Mouse (Mus musculus) natural killer cell, adult 2 months (primary cell): ENCODE results near the gene Krtap9-3.

Experiments used
- DNase-seq, 2 experiments: peaks; one replicate each; pipeline ENCODE4 v3.0.0; 2022; ENCODE audit warnings: low spot score in 2 of 2

Gene Krtap9-3

DNA sequence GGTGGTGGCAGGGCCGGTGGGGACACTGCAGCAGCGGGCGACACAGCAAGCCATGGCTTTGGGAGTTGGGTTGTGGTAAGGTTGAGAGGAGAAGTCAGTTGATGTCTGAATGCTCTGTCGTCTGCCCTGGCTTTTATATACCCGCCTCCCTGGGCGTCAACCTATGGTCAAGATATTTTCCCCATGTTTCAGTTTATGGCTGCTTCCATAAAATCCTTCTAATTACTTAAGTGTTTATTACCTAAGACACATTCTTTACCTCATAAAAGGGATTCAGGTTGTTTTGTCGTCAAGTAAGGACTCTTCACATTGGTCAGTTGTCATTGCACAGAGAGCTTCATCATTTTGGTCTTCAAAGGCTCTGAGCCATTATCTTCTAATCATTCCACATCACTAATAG lies 31.4 kb downstream of the Krtap9-3 start, which contains the start of gene Krtap3-1:
Krtap3-1 (minus strand) TSS at position 101 of the 400 bp plus-strand sequence.
- no peak for DNase-seq

DNA sequence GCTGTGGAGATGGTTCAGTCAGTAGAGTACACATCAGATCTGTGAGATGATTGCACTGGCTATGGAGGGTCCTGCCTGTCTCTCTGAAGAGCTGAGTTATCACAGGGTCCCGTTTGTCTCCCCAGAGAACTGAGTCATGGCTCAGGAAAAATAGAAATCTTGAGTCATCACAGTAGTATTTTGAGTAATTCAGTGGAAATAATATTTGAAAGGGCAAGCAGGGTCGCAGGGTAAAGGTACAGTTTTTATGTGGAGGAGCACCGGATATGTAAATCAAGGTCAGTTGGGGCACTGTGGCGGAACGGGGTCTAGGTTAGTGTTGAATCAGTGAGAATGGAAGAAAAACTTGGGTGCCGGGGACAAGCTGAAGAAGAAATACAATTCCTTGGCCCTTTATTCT lies 35.3 kb downstream of the Krtap9-3 start:
- no peak for DNase-seq

DNA sequence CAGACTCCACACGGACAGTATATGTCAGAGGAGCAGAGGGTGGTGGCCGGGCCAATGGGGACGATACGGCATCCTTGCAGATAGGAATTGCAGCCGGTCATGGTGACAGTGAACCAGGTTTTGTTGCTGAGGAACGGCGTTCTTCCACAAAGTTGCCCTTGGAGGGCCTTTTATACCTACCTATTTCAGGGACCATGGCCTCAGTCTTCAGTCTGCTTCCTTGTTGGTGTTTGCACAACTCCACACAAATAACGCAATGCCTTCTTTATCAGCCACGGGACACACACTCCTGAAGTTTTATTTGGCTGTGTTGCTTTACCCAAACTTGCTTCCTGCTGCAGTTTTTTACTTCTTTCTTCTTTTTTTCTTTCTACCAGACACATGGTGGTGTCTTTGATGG lies 38.5 kb downstream of the Krtap9-3 start, which contains the start of gene Gm11939:
Gm11939 (minus strand) TSS at position 101 of the 400 bp plus-strand sequence.
- no peak for DNase-seq

DNA sequence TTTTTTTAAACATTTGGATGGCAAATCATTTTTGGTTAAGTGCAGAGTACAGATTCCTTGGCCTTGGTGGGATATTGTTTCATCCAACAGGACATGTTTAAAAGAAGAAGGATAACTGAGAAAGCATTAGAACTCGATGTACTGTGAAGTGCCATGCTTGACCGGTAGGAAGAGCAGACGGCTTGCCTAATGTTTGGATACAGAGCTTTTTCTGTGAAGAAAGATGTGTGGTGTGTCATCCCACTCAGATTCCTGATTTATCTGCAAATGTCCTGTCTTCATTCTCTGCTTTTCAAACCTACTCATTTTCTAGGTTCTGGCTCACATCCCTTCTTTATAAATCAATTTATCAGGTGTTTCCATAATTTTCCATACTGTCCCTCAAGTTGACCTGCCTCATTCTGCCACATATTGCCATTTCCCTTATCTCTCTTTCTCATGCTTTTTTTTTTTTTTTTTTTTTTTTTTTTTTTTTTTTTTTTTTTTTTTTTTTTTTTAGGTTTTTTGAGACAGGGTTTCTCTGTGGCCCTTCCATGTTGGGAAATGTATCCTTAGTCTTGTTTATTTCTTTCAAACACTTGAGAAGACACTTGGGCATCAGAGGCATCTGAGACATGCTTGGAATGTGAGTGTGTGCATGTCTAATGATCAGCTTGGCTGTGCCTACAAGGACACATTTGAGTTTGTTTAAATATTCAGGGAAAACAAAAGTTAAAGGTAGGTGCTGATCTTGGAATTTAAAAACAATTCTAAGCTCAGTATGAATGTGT lies 39.7 kb downstream of the Krtap9-3 start:
- no peak for DNase-seq

DNA sequence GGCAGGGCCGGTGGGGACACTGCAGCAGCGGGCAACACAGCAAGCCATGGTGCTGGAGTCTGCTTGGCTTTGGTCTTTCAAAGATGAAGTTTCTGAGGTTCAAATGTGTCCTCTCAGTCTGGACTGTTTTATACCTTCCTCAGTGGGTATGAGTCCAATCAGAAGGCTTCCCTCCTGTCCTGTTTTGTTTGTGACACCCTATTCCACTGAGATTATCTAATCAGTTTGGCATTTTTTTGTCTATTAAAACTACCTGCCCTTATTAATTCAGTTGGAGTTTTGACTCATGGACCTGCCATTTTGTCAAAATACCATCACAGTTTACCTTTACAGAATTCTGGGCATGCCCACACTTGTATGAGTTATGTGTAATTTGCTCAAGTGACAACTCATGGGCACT lies 41.2 kb downstream of the Krtap9-3 start, which contains the start of gene Krtap3-2:
Krtap3-2 (minus strand) TSS at position 101 of the 400 bp plus-strand sequence.
- DNase-seq = no peak

DNA sequence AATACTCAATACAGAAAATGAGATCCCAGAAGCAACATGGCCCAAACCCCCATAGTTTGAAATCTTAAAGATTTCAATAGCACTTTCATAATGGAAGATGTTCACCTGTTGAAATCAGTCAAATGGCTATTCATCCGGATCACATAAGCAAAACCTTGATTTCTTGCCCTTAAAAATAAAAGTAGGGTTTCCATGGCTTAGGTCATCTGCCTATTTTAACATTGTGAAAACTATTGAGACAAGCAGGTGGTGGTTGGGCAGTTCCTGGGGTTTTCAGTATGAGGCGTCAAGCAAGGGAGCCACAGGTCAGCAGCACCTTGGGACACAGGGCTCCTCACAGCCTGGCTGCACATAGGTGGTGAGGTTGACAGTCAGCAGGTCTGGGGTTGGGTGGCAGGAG lies 41.7 kb downstream of the Krtap9-3 start:
- no peak for DNase-seq

DNA sequence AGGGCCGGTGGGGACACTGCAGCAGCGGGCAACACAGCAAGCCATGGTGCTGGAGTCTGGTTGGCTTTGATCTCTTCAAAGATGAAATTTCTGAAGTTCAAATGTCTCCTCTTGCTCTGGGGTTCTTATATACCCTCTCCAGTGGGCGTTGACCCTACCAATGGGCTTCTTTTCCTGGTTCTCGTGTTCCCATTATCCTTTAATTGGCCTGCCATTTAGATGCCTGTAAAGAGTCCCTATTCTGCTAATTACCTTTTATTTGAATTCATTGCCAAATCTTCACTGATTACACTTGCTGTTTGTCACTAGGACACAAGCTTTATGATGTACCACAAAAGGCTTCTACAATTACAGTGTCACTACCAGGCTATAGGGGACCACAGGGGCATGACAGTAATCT lies 47.1 kb downstream of the Krtap9-3 start, which contains the start of gene Krtap3-3:
Krtap3-3 (minus strand) TSS at position 101 of the 400 bp plus-strand sequence.
- no peak for DNase-seq

DNA sequence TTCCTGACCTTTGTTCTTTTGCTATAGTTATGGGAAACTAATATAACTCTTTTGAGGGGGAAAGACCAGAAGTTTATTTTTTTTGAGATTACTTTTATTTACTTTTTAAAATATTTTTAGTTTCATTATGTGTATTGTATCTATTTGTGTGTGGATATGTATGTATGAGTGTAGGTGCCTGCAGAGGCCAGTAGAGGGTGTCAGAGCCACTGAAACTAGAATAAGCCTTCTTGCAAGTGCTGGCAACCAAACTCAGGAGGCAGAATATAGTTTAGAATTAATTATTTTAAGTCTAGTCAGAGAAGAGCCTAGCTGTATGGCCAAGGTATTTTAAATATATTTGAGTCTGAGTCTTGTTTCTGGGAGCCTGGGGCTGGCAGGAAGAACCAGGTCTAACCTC lies 50.0 kb downstream of the Krtap9-3 start:
- no peak for DNase-seq
